In genomic region chr4:76312593-76312992, GRCm38 (mm10) we compare ENCODE assay signal across 19 mouse cellular contexts.
"Had no signal": no experiment of that assay in that cellular context is flagged by ENCODE, and none has a peak within 500 bp of the region (broad histone marks: within the 10 kb centered on the region; RNA-seq: fewer than 3 reads in every experiment).

No protein-coding gene starts in this region.

- H3K27me3 ChIP-seq: lung, embryonic 15.5 days; midbrain, embryonic 12.5 days; midbrain, embryonic 15.5 days; neural tube, embryonic 13.5 days; neural tube, embryonic 15.5 days had no signal

- H3K36me3 ChIP-seq: lung, embryonic 15.5 days; midbrain, embryonic 12.5 days; midbrain, embryonic 15.5 days; neural tube, embryonic 13.5 days; neural tube, embryonic 15.5 days had no signal

- H3K4me2 ChIP-seq: lung, embryonic 15.5 days; midbrain, embryonic 12.5 days; midbrain, embryonic 15.5 days; neural tube, embryonic 13.5 days; neural tube, embryonic 15.5 days had no signal

- H3K9me3 ChIP-seq: lung, embryonic 15.5 days; midbrain, embryonic 10.5 days; midbrain, embryonic 12.5 days; midbrain, embryonic 15.5 days; neural tube, embryonic 13.5 days; neural tube, embryonic 15.5 days had no signal

- DNase-seq: liver, postnatal 0 days; lung, adult 2 months; lung, postnatal 10 days; lung, postnatal 4 days; retina, postnatal 1 day; right cerebral cortex, adult 18-20 months; right cerebral cortex, postnatal 25 days; right cerebral cortex, postnatal 4 days; spleen, adult 18-20 months; thymus, adult 18-20 months; thymus, postnatal 14 days; thymus, postnatal 36 days had no signal

- H3K9ac ChIP-seq: liver, postnatal 0 days; lung, embryonic 15.5 days; midbrain, embryonic 12.5 days; midbrain, embryonic 15.5 days; neural tube, embryonic 13.5 days; neural tube, embryonic 15.5 days had no signal

- ATAC-seq: liver, postnatal 0 days; midbrain, embryonic 15.5 days had no signal

- H3K27ac ChIP-seq: lung, embryonic 15.5 days; midbrain, embryonic 10.5 days; midbrain, embryonic 12.5 days; midbrain, embryonic 15.5 days; neural tube, embryonic 13.5 days; neural tube, embryonic 15.5 days had no signal

- H3K4me3 ChIP-seq: lung, embryonic 15.5 days; midbrain, embryonic 10.5 days; midbrain, embryonic 12.5 days; midbrain, embryonic 15.5 days; myocyte; neural tube, embryonic 13.5 days; neural tube, embryonic 15.5 days had no signal

- H3K4me1 ChIP-seq: lung, embryonic 15.5 days had no signal
